Mouse (Mus musculus) embryo, embryonic 10.5 days (tissue): ENCODE data around the gene Itpr2.

ENCODE experiments used
- DNase-seq: peaks from one replicate; pipeline ENCODE4 v3.0.0-alpha.2; 2015; ENCODE audit warnings: low spot score

The Itpr2 gene

GRCm38 (mm10) chr6:146156536-146156935 is 345.5 kb downstream of the Itpr2 start:
- no peak for DNase-seq

- DNase-seq, result no peak
Measured at GRCm38 (mm10) chr6:146155156-146155734, 346.8 kb downstream of the Itpr2 start.

GRCm38 (mm10) chr6:146152843-146153242 is 349.2 kb downstream of the Itpr2 start:
- no peak for DNase-seq

GRCm38 (mm10) chr6:146140966-146141585 is 360.9 kb downstream of the Itpr2 start:
- DNase-seq, result no peak

- DNase-seq, result no peak
Measured at GRCm38 (mm10) chr6:146140171-146140570, 361.9 kb downstream of the Itpr2 start.

GRCm38 (mm10) chr6:146136646-146137045 is 365.4 kb downstream of the Itpr2 start:
- DNase-seq, result no peak

- DNase-seq, result no peak
Measured at GRCm38 (mm10) chr6:146136244-146136643, 365.8 kb downstream of the Itpr2 start.

- no peak for DNase-seq
Measured at GRCm38 (mm10) chr6:146135291-146135690, 366.7 kb downstream of the Itpr2 start.

- no peak for DNase-seq
Measured at GRCm38 (mm10) chr6:146133921-146134320, 368.1 kb downstream of the Itpr2 start.

- DNase-seq, result no peak
Measured at GRCm38 (mm10) chr6:146129066-146129465, 373.0 kb downstream of the Itpr2 start.

GRCm38 (mm10) chr6:146126823-146127681 is 375.0 kb downstream of the Itpr2 start:
- DNase-seq, result no peak

- DNase-seq, result no peak
Measured at GRCm38 (mm10) chr6:146125621-146126020, 376.4 kb downstream of the Itpr2 start.

GRCm38 (mm10) chr6:146124479-146124878 is 377.5 kb downstream of the Itpr2 start:
- no peak for DNase-seq

GRCm38 (mm10) chr6:146123656-146124055 is 378.4 kb downstream of the Itpr2 start:
- DNase-seq, result no peak

GRCm38 (mm10) chr6:146120172-146120571 is 381.9 kb downstream of the Itpr2 start:
- DNase-seq, result no peak

GRCm38 (mm10) chr6:146114731-146115302 is 387.2 kb downstream of the Itpr2 start:
- DNase-seq, result peak; percentile 66

GRCm38 (mm10) chr6:146114071-146114470 is 388.0 kb downstream of the Itpr2 start:
- no peak for DNase-seq

GRCm38 (mm10) chr6:146113085-146113484 is 388.9 kb downstream of the Itpr2 start:
- no peak for DNase-seq

- peak; percentile 33 for DNase-seq
Measured at GRCm38 (mm10) chr6:146112211-146112610, 389.8 kb downstream of the Itpr2 start.

- no peak for DNase-seq
Measured at GRCm38 (mm10) chr6:146111781-146112180, 390.2 kb downstream of the Itpr2 start.

- DNase-seq, result peak; percentile 74
Measured at GRCm38 (mm10) chr6:146110832-146111741, 390.9 kb downstream of the Itpr2 start.

GRCm38 (mm10) chr6:146110425-146110824 is 391.6 kb downstream of the Itpr2 start:
- no peak for DNase-seq
